Mouse (Mus musculus) inflammation-experienced regulatory T-cells, adult 6 months (primary cell): ENCODE measurements around the gene Tpx2. TPM values are rescaled to one million over a fixed set of nuclear protein-coding genes. Genes with fewer than 3 reads are reported as not detected.

ENCODE experiments used
- ATAC-seq: one replicate; pipeline ENCODE4 v1.8.0; 2017
- polyA plus RNA-seq, 3 experiments: library from polyadenylated mRNA; unstranded; fragments of 100-300 nt; shearing (Covaris generic); gene quantifications; one replicate each; pipeline ENCODE4 v1.2.1; 2017

Tpx2 gene
- polyA plus RNA-seq, 3 experiments from 2014 or later: 5.3 to 56.1 (median 5.7) TPM

- no peak for ATAC-seq
These were observed 68.3 kb downstream of the Tpx2 start for GRCm38 (mm10) chr2:152916111-152916510.

DNA sequence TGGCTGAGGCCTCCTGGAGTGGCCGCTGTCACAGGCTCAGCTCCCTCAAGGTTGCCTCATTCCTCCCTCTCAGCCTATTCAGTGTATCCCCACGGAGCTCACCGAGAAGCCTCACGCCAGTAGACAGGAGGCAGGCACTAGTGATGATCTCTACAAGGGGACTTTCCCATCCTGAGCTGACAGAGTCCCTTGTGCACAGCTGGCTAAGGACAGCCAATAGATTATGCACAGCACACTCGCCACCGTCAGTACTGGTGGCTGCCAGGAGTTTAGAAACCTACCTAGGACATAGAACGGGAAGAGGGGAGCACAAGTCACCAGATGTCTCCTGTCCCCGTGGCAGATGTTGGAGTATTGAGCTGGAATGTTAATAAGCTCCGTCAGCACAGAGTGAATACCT is 69.9 kb downstream of the Tpx2 start:
- ATAC-seq: no peak

DNA sequence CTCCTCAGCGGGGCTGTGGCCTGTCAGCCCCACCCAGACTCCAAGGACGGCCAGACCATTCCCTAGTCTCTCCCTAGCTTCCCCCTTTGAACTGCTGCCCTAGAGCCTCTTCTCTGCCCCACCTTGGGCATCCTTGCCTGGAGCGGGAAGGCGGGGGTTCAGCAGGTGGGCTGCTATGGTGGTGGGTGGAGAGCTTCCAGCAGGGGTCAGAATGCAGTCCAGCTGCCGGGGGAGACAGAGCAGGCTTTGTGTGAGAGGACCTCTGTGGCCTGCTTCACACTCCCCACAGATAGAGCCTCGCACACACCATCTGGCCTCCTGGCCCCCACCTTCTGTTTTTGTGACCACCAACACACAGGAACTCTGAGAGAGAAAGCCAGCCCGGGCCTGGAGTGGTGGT is 74.6 kb downstream of the Tpx2 start:
- no peak for ATAC-seq

- ATAC-seq: no peak
These were observed 75.9 kb downstream of the Tpx2 start for GRCm38 (mm10) chr2:152923621-152924020.

GRCm38 (mm10) chr2:152924128-152924527 is 76.4 kb downstream of the Tpx2 start:
- no peak for ATAC-seq

- no peak for ATAC-seq
These were observed 76.8 kb downstream of the Tpx2 start for GRCm38 (mm10) chr2:152924543-152924942.

GRCm38 (mm10) chr2:152925189-152925872 is 77.6 kb downstream of the Tpx2 start:
- no peak for ATAC-seq

- ATAC-seq: no peak
These were observed 79.1 kb downstream of the Tpx2 start for GRCm38 (mm10) chr2:152926896-152927295.

GRCm38 (mm10) chr2:152927371-152927770 is 79.6 kb downstream of the Tpx2 start:
- ATAC-seq: no peak

GRCm38 (mm10) chr2:152928219-152928987 is 80.6 kb downstream of the Tpx2 start:
- no peak for ATAC-seq

DNA sequence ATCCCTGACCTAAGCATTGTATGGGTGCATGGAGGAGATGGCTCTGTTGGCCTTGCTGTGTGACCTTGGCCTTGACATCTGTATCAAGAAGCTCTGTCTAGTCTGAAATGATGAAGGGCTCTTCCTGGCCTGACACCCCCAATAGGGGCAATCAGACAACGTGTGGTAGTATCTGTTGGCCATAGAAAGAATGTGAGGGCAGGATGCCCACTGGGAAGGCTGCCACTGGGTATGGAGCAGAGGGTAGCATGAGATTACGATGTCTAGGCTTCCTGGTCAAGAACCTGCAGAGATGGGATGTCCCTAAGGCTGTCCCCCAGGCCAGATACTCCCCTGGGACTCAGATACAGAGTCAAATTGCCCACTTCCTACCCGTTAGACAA is 81.2 kb downstream of the Tpx2 start:
- no peak for ATAC-seq

DNA sequence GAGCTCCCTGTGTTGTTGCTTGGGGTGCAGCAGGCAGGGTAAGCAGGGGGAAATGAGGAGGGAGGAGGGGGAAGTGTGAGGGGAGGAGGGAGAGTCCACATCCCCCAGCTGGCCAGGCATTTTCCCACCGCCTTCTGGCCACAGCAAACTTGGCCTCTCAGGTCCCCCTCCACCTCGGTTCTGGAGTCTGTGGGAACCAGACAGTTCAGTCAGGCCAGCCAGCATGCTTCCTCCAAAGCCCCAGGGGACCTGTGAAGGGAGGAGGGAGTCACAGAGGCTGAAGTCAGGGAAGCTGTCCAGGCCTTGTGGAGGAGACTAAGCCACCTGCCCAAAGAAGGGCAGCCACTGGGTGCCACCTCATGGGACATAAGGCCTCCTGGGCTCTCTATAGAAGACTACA is 82.5 kb downstream of the Tpx2 start:
- no peak for ATAC-seq

DNA sequence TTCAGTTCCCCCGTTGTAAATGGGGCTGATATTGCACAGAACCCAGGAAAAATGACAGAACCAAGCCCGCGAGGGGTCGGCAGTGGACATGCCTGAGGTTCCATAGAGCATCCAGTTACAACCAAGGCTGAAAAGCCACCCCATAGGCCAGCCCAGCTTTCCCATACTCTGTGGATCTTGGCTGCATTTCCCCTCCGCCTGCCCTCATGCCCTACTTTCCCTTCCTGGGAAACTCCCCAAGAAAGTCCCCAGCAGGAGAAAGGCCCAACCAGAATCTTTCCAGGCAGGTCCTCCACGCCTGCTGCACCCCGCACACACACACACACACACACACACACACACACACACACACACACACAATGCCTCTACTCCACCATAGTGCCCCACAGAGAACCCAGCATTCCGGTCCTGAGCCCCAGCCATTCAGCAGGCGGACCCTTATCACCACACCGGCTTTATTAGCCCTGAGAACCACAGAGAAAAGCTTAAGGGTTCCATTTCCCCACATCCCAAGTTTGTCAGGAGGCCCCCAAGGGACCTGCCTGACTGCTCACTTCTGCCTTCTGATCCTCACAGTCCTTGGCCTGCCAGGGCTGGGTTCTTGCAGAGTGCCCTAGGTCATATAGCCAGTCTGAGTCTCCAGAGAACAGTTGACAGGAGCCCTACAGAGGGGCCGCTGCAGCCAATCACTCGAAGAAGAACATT is 83.8 kb downstream of the Tpx2 start:
- ATAC-seq: no peak

DNA sequence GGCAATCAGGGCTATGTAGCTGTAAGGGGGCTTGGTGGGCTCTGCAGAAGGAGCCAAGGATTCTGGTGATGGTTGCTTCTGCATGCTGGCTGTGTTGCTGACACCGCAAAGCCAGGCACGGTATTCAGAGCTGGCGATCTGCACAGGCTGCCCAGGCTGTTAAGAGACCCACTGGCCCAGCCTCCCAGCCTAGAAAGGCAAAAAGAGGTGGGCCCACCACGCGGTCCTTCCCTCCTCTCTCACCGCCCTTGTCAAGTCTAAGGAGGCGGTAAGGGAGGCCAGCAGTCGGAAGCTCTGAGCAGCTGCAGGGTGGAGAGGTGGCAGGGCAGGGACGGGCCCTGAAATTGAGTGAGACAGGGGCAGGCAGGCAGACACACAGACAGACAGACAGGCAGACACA is 85.3 kb downstream of the Tpx2 start, which contains the start of gene Foxs1:
Foxs1 (minus strand) TSS at position 161 of the 400 bp plus-strand sequence.
- no peak for ATAC-seq

DNA sequence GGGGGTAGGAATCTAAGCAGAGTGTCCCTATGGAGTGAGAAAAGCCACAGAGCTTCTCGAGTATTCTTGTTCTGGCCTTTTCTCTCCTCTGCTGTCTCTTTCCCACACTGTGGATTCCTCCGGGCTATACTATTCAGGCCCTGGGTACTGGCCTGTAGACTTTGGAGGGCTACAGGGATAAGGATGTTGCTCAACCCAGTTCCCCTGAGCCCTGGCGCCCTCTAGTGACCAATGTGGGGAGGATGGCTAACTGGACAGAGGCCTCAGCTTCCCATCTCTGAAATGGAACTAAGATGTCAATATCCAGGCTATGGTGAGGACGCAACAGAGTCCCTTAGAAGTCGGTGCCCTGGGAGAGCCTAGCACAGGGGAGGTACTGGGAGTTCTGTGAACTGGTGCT is 85.8 kb downstream of the Tpx2 start:
- ATAC-seq: no peak

DNA sequence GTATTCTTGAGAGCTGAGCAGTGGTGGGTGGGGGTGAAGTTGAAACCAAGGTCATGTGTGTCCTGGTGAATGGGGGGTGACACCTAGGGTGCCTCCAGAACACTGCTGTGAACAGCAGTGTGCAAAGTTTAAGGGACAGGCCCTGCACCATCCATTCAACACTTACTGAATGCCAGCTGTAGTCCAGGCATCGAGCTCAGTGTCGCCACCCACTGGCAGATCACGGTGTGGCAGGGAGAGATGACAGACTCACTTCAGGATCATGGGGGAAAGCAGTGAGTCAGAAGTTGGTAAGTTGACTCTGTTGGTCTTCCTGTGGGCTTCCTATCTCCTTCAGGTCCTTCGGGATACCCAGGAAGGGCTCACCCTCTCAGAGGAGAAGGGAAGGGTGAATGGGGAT is 92.1 kb downstream of the Tpx2 start:
- ATAC-seq: no peak

DNA sequence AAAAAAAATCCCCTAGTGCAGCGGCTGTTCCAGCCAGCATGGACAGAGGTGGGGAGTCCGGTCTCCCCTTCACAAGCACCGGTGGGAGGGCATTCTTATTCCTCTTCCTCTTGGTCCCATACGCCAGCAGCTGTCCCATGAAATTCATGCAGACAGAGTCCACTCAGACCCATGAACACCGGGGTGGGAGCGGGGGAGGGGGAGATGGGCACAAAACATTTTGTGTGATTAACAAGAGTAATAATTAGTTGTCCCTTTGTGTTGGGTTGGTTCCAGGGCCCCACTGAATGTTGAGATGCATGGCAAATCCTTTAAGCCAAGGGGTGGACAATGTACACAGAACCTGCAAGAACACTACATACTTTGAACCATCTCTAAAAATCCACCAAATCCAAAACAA is 93.3 kb downstream of the Tpx2 start:
- ATAC-seq: no peak

GRCm38 (mm10) chr2:152941776-152942175 is 94.0 kb downstream of the Tpx2 start:
- ATAC-seq: no peak

DNA sequence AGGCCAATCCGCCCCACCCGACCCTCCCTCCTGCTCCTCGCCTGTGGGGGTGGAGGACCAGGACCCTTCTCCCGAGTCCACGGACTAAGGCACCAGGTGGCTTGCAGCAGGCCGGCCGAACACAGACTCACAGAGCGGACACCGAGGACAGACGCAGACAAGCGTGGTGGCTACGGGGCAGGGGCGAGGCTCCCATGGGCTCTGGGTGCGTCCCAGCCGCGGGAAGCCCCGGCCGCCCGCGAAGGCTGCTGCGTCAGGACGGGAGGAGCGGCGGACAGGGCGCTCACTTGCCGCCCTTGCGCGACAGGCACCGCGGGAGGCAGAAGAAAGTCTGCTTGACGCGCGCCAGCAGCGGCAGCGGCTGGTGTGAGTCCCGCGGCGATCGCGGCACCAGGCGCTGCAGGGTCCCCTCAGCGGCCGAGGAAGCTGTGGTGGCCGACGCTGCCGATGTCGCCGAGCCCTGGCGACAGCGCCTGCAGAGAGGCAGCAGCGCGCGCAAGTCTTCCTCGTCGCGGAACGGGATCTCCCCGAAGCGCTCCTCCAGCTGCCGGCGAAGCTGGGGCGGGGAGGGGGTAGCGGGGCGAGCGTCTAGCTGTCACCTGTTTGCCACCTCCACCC is 95.2 kb downstream of the Tpx2 start:
- no peak for ATAC-seq

GRCm38 (mm10) chr2:152943568-152943967 is 95.8 kb downstream of the Tpx2 start:
- no peak for ATAC-seq

DNA sequence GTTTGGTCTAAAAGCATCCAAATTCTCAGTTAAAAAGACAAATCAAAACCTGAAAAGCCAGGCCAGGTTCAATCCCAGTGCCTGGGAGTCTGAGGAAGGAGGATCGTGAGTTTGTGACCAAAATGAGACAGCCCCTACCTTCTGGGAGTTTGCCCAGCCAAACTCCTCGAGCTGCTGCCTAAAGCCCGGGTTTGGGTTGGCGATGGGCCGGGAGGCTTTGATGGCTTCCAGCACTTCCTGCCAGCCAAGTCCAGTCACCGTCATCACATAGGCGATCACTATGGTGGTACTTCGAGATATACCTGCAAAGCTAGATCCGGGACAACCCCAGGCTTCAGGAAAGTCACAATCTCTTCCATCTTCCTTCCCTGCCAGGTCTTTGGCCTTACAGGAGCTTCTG is 96.2 kb downstream of the Tpx2 start:
- no peak for ATAC-seq
